Mouse (Mus musculus) left cerebral cortex, adult 9 months (tissue): Measurements from ENCODE around the gene Fmc1.

ENCODE experiments used
- DNase-seq, 2 experiments: peaks; one replicate each; pipeline ENCODE4 v3.0.0; 2022; ENCODE audit warnings: low spot score in 2 of 2

Gene Fmc1

DNA sequence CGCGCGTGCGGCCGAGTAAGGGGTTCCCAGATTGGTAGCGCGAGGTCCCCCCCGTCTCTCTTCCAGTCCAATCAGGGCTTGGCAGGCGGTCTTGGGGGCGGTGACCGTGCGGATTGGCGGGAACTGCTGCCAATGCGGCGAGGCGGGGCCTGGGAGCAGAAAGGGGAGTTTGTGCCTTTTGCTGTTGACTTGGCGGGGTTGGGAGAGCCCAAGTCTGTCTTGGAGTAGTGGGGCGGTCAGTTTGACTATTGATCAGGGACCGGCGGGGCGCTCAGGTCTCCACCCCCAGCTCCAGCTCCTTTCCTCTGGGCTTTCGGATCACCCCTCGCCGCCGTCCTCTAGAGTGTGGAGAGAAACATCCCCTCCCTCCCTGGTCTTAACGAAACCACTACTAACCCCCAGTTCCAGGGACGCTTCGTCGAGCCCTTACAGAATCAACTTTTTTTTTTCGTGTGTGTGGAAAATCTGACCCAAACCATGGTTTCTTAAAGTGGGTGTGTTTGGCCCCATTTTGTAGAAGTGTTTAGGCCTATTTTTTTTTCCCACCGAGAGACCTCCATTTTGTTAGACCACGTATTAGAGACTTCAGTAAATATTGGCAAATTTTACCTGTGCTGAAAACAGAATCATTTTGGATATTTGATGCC, 18.8 kb downstream of the Fmc1 start:
- DNase-seq = peak; percentile 91 to 97

DNA sequence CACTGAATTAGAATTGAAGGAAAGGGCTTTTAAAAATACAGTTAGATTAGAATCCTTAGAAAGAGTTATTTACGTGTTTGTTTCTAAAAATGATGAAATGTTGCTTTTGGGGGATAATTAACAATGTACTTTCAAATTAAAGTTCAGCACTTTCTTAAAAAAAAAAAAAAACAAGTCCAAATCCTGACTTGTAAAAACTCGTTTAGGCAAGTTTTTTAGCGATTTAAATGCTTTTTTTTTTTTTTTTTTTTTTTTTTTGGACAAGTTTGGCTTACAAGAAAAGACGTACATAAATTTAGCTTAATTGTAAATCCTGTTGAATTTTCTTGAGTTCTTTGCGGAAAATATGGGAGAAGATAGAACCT, 19.3 kb downstream of the Fmc1 start:
- DNase-seq = no peak

DNA sequence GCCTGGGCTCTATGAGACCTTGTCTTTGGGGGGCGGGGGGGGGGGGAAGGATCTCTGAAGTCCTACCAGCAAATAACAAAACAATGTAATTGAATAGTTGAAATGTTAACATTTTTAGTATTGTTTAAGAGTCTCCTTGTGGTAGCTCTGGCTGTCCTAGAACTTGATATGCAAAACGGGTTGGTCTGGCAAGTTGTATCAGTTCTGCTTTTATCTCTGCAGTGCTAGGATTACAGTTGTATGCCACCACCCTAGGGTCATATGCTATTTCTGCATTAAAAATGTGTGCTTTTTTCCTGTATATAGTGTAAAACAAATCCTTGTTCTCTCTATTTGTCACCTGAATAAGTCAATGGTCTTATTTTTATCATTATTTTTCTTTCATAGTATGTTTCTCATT, 42.8 kb downstream of the Fmc1 start:
- no peak for DNase-seq

DNA sequence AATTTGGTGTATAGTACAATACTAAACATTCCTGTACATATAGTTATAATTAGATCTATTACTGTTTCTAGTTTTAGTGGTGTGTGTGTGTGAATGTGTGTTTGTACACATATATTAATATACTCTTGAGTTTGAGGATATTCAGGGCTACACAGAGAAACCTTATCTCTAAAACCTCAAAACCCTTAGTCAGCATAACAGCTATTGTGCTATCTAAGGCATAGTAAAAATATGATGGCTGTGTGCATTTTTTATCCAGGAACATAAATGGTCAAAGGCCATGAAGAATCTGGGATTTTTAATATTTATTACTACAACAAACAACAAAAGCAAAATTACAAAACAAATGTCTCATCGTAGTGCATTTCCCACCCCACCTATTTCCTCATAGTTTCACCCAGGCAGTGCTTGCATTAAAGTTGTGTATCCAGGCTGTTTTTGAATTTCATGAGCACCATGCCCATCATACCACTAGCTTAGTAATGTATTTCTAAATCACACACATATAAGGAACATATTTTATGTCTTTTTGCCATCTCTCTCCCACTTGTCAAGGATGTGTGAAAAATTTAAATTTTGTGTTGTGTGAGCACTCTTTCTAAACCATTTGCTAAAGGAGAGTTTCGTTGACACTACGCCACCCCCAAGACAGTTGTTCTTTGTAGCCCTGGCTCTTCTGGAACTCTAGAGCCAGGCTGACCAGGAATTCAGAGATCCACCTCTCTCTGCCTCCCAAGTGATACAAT, 47.0 kb downstream of the Fmc1 start:
- DNase-seq = no peak

DNA sequence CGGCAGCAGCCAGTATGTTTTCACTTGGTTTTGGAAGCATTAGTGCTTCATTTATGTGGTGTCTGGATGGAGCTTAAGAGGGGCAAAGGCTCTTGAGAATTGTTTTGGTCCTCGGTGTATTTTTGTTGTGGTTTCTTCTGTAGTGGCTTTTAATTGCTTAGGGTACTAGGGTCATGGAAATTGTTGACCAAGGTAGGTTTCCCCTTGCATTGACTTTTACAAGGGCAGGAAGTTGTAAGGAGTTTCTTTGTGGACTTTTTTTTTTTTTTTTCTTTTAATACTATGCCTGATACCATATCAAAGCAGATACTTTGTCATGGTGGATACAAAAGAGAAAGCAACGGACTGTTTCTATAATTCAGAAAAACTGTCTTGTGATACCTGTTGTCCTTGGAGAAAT, 48.4 kb downstream of the Fmc1 start:
- no peak for DNase-seq
